Mouse (Mus musculus) lung, embryonic 15.5 days (tissue): Measurements from ENCODE around the gene Ccdc173. TPM values are rescaled to one million over a fixed set of nuclear protein-coding genes. Genes with fewer than 3 reads are reported as not detected.

Experiments
- ATAC-seq: fragments of 200-750 bp; cut with Nextera tagmentation; 2 replicates; pipeline ENCODE4 v1.8.0; 2017; ENCODE audit warnings: moderate number of reproducible peaks, borderline replicate concordance; ENCODE audit not compliant: low FRiP score, low TSS enrichment; ENCODE audit errors: extremely low read depth
- H3K27ac ChIP-seq: fragments of 300-500 bp; sonication (generic); 2 replicates; pipeline ENCODE4 v1.5.1; 2015; ENCODE audit warnings: moderate library complexity, mild to moderate bottlenecking, inconsistent platforms
- H3K27me3 ChIP-seq: fragments of 300-500 bp; sonication (generic); 2 replicates; pipeline ENCODE4 v1.6.1; 2015; ENCODE audit warnings: inconsistent platforms
- H3K36me3 ChIP-seq: fragments of 300-500 bp; sonication (generic); 2 replicates; pipeline ENCODE4 v1.6.1; 2015; ENCODE audit warnings: inconsistent platforms
- H3K4me1 ChIP-seq: fragments of 300-500 bp; sonication (generic); 2 replicates; pipeline ENCODE4 v1.6.1; 2015; ENCODE audit warnings: inconsistent platforms
- H3K4me2 ChIP-seq: fragments of 300-500 bp; sonication (generic); 2 replicates; pipeline ENCODE4 v1.6.1; 2015; ENCODE audit warnings: inconsistent platforms, mild to moderate bottlenecking, moderate library complexity
- H3K4me3 ChIP-seq: fragments of 300-500 bp; sonication (generic); 2 replicates; pipeline ENCODE4 v1.5.1; 2015; ENCODE audit warnings: mild to moderate bottlenecking, inconsistent platforms
- H3K9ac ChIP-seq: fragments of 300-500 bp; sonication (generic); 2 replicates; pipeline ENCODE4 v1.6.1; 2015; ENCODE audit warnings: inconsistent platforms
- H3K9me3 ChIP-seq: fragments of 300-500 bp; sonication (generic); 2 replicates; pipeline ENCODE4 v1.6.1; 2016; ENCODE audit warnings: inconsistent platforms
- WGBS: fragments of 180-500 bp; shearing (Covaris S2); methylation state at CpG from one replicate; pipeline ENCODE4 v1.1.7; 2015; 5-methylcytosine and 5-hydroxymethylcytosine counted together
- polyA plus RNA-seq: library from polyadenylated mRNA; unstranded; fragments of >200 nt; fragmentation: Nextera tagmentation; extraction: Ambion mirVana; gene quantifications from 2 replicates; pipeline ENCODE4 v1.2.1, GENCODE M21; 2015

Gene Ccdc173
- polyA plus RNA-seq, result 2.6 and 3.2 TPM in 2 replicates

DNA sequence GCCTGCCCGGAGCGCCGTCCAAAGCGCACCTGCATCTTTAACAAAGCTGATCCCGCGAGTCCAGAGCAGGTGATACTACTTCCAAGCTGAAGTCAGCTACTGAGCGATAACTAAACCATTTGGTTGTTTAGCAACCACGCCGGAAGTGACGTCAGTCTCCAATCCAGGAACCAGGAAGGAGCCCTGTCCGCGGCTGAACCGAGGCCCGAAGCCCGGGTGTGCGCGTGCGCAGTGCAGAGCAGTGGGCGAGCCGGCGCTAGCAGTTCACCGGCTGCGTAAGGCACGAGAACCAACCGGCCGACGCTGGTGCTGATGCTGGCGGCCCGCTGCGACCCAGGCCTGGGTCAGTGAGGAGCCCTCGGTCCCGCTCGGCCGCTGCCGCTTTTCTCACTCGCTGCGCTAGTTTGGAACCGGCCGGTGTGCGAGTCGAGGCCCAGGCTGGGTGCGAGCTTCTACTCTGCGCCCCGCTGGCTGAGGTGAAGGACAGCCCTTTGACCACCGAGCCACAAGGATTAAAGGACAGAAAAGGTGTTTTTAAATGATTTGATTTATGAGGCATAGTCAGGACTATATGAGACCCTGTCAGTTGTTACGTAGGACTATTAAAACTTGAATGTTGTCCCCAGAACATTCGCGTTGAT, at the start of gene Ccdc173, which contains the start of gene Phospho2:
TSS of gene Ccdc173 (minus strand) at position 147 of the 641 bp plus-strand sequence.
TSS of gene Phospho2 (plus strand) at position 195 of the 641 bp plus-strand sequence.
- Histone ChIP-seq H3K9me3 (no peaks in the 10 kb centered on the region), H3K4me1 (peaks cover 9% of the 10 kb centered on the region), H3K4me3 (peak within 1 kb of the TSS; percentile 72), H3K36me3 (peaks cover 13% of the 10 kb centered on the region), H3K27ac (peak within 1 kb of the TSS; percentile 81), H3K27me3 (no peaks in the 10 kb centered on the region), H3K9ac (peak within 1 kb of the TSS; percentile 67), H3K4me2 (peak within 1 kb of the TSS; percentile 85)
- 2% methylated on average over 48 of the region's 48 CpGs for WGBS
- ATAC-seq, result peak; percentile 96

- H3K9me3 ChIP-seq, result no peaks in the 10 kb centered on the region
These were observed 49.3 kb upstream of the Ccdc173 start for GRCm38 (mm10) chr2:69838707-69839106.

DNA sequence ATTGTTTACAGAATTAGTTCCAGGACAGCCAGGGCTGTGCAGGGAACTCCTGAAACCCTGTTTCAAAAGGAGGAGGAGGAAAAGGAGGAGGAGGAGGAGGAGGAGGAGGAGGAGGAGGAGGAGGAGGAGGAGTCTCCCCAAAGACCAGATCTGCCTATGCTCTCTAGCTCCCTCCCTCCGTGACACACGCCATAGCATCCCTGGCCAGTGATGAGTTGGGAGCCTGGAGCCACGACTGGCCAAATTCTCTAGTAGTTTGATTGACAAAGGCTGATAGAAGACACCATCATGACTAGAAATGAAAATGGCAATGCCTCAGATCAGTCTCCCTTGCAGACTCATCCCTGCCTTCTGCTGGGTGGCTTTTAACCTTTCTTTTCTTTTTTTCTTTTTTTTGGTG, 48.6 kb upstream of the Ccdc173 start:
- H3K36me3 ChIP-seq, result peaks cover 25% of the 10 kb centered on the region
- no peaks in the 10 kb centered on the region for H3K4me1 ChIP-seq
- no peak overlapping the region for H3K4me2 ChIP-seq
- H3K27ac ChIP-seq, result no peak overlapping the region
- ATAC-seq, result no peak
- no peak overlapping the region for H3K9ac ChIP-seq
- H3K4me3 ChIP-seq, result no peak overlapping the region
- H3K9me3 ChIP-seq, result no peaks in the 10 kb centered on the region
- WGBS, result 44% methylated on average over 3 of the region's 3 CpGs
- H3K27me3 ChIP-seq, result no peaks in the 10 kb centered on the region

More at GRCm38 (mm10) chr2:69838707-69839106, 49.3 kb upstream of the Ccdc173 start:
- H3K9ac ChIP-seq, result no peak overlapping the region
- H3K27ac ChIP-seq, result no peak overlapping the region
- no peaks in the 10 kb centered on the region for H3K27me3 ChIP-seq
- H3K4me2 ChIP-seq, result no peak overlapping the region
- no peaks in the 10 kb centered on the region for H3K4me1 ChIP-seq
- no peak overlapping the region for H3K4me3 ChIP-seq
- no peak for ATAC-seq
- peaks cover 18% of the 10 kb centered on the region for H3K36me3 ChIP-seq

DNA sequence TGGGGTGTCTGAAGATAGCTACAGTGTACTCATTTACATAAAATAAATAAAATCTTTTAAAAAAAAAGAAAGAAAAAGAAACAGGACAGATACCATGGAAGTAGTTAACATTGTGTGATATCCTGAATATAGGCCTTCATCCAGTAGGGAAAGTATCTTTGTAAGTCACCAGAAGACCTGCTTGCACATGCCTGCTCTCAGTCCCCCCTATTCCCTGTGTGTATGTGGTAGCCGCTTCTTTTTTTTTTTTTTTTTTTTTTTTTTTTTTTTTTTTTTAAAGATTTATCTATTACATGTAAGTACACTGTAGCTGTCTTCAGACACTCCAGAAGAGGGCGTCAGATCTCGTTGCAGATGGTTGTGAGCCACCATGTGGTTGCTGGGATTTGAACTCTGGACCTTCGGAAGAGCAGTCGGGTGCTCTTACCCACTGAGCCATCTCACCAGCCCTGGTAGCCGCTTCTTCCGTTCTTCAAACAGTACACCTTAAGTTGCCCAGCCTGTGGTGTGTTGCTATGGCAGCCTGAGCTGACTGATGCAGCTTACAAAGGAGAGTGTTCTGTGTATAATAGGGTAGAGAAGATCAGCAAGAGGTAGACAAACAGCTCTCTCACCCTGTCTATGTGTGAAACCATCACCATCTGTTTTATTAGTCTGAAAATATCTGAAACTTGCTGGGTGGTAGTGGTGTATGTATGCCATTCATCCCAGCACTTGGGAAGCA, 48.0 kb upstream of the Ccdc173 start:
- no peak overlapping the region for H3K27ac ChIP-seq
- H3K9ac ChIP-seq, result no peak overlapping the region
- 69% methylated on average over 7 of the region's 7 CpGs for WGBS
- no peaks in the 10 kb centered on the region for H3K27me3 ChIP-seq
- no peak overlapping the region for H3K4me2 ChIP-seq
- ATAC-seq, result no peak
- no peaks in the 10 kb centered on the region for H3K4me1 ChIP-seq
- no peak overlapping the region for H3K4me3 ChIP-seq
- H3K36me3 ChIP-seq, result peaks cover 27% of the 10 kb centered on the region
- no peaks in the 10 kb centered on the region for H3K9me3 ChIP-seq

GRCm38 (mm10) chr2:69830116-69830515, 40.7 kb upstream of the Ccdc173 start:
- no peaks in the 10 kb centered on the region for H3K9me3 ChIP-seq
- no peak for ATAC-seq
- no peak overlapping the region for H3K27ac ChIP-seq
- no peak overlapping the region for H3K4me2 ChIP-seq
- H3K9ac ChIP-seq, result no peak overlapping the region
- 80% methylated on average over 8 of the region's 8 CpGs for WGBS
- peaks cover 3% of the 10 kb centered on the region for H3K4me1 ChIP-seq
- H3K36me3 ChIP-seq, result peaks cover 29% of the 10 kb centered on the region
- no peaks in the 10 kb centered on the region for H3K27me3 ChIP-seq
- H3K4me3 ChIP-seq, result no peak overlapping the region

- ATAC-seq, result no peak
- peaks cover 3% of the 10 kb centered on the region for H3K4me1 ChIP-seq
- peaks cover 29% of the 10 kb centered on the region for H3K36me3 ChIP-seq
- no peak overlapping the region for H3K27ac ChIP-seq
- no peak overlapping the region for H3K9ac ChIP-seq
- WGBS, result 63% methylated on average over 2 of the region's 2 CpGs
- H3K4me2 ChIP-seq, result no peak overlapping the region
- no peaks in the 10 kb centered on the region for H3K9me3 ChIP-seq
- H3K27me3 ChIP-seq, result no peaks in the 10 kb centered on the region
- no peak overlapping the region for H3K4me3 ChIP-seq
These were observed 40.3 kb upstream of the Ccdc173 start for GRCm38 (mm10) chr2:69829680-69830079.

DNA sequence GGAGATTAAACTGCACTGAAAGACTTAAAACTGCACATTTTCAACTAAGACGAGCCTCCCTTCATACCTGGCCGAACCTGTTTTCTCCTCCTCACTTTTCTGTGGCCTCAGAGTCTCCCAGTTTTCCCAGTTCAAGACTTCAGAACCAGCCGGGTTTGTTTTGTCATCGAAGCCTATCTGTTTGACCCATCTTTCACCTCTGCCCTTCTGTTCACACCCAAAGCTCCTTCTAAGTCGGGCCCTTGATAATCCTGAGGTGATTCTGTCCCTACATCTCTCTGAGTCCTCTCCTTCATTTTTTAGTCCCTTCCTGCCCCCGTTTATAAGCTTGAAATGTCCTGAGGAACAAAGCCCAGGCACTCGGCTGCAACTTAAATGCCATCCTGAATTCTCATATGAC, 38.7 kb upstream of the Ccdc173 start:
- Histone ChIP-seq H3K27ac (no peak overlapping the region), H3K36me3 (peaks cover 15% of the 10 kb centered on the region), H3K4me2 (no peak overlapping the region), H3K4me1 (peaks cover 7% of the 10 kb centered on the region), H3K9me3 (no peaks in the 10 kb centered on the region), H3K27me3 (no peaks in the 10 kb centered on the region), H3K9ac (no peak overlapping the region), H3K4me3 (no peak overlapping the region)
- no peak for ATAC-seq
- WGBS, result 20% methylated on average over 7 of the region's 7 CpGs

- no peak overlapping the region for H3K4me2 ChIP-seq
- ATAC-seq, result no peak
- no peak overlapping the region for H3K4me3 ChIP-seq
- no peak overlapping the region for H3K9ac ChIP-seq
- H3K27me3 ChIP-seq, result no peaks in the 10 kb centered on the region
- peaks cover 9% of the 10 kb centered on the region for H3K4me1 ChIP-seq
- H3K36me3 ChIP-seq, result peaks cover 10% of the 10 kb centered on the region
- WGBS, result 39% methylated on average over 2 of the region's 2 CpGs
- H3K9me3 ChIP-seq, result no peaks in the 10 kb centered on the region
- peak overlapping the region; percentile 53 for H3K27ac ChIP-seq
These were observed 37.0 kb upstream of the Ccdc173 start for GRCm38 (mm10) chr2:69826380-69826779.

GRCm38 (mm10) chr2:69825898-69826297, 36.5 kb upstream of the Ccdc173 start:
- Histone ChIP-seq H3K4me1 (peaks cover 9% of the 10 kb centered on the region), H3K27ac (peak overlapping the region; percentile 39; the same call in 1 of the 2 replicates), H3K9me3 (no peaks in the 10 kb centered on the region), H3K27me3 (no peaks in the 10 kb centered on the region), H3K4me2 (no peak overlapping the region), H3K4me3 (no peak overlapping the region), H3K9ac (no peak overlapping the region), H3K36me3 (peaks cover 5% of the 10 kb centered on the region)
- 55% methylated on average over 10 of the region's 10 CpGs for WGBS
- ATAC-seq, result no peak

DNA sequence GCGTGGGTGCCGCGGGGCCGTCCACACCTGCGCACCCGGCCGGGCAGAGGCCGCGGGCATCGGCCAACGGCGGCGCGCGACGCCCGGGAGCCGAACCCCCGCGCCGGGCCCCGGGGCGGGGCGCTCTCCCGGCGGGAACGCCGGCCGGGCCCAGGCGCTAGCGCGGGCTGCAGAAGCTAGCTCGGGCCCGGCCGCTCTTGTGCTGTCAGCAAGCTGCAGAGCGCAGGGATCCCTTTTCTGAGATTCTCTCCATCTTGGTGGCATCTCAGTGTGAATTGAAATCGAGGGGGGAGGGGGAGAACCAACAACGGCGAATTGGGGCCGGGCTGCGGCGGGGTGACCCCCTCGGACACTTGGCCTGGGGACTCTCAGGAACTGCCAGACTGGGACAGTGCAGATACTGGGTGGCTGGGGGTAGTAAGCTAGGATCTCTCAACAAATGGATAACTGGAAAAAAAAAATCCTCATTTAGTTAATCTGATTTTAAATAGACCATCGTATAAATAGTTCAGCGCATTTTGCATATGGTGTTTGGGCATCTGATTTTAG, 33.8 kb upstream of the Ccdc173 start:
- 1% methylated on average over 37 of the region's 45 CpGs for WGBS
- H3K9me3 ChIP-seq, result no peaks in the 10 kb centered on the region
- peak overlapping the region; percentile 95 for H3K27ac ChIP-seq
- peak overlapping the region; percentile 91 for H3K9ac ChIP-seq
- H3K4me1 ChIP-seq, result peaks cover 9% of the 10 kb centered on the region
- ATAC-seq, result peak; percentile 36
- no peaks in the 10 kb centered on the region for H3K27me3 ChIP-seq
- H3K4me3 ChIP-seq, result peak overlapping the region; percentile 88
- peak overlapping the region; percentile 80 for H3K4me2 ChIP-seq
- H3K36me3 ChIP-seq, result no peaks in the 10 kb centered on the region

- Histone ChIP-seq H3K27me3 (no peaks in the 10 kb centered on the region), H3K4me1 (peaks cover 9% of the 10 kb centered on the region), H3K9me3 (no peaks in the 10 kb centered on the region), H3K27ac (peak overlapping the region; percentile 95), H3K4me3 (peak overlapping the region; percentile 88), H3K36me3 (no peaks in the 10 kb centered on the region), H3K9ac (peak overlapping the region; percentile 91), H3K4me2 (peak overlapping the region; percentile 80)
- WGBS, result under 1% methylated on average over 60 of the region's 80 CpGs
- peak; percentile 80 for ATAC-seq
These were observed 33.2 kb upstream of the Ccdc173 start for GRCm38 (mm10) chr2:69822361-69823128.
